ENCODE assay signal across 18 mouse cellular contexts in the genomic region with DNA sequence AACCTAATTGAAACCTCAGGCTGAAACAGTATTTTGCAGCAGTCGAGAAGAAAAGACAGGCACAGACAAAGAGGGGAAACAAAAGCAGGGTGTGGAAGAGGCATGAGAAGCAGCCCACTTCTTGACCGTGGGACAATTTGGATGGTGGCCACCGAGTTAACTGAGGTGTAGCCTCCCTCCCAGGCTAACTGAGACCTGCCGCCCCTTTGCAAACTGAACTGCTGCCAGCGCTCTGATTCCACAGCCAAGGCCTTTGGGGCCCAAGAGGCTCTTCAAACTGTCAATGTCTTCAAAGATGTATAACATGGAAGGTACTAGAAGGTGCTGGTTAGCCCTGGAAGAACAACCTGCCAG.
DNase-seq lines count a peak whose midpoint lies in the region; ATAC-seq and TF ChIP-seq lines count a peak whose summit lies in the region.
"Had no signal": no experiment of that assay in that cellular context is flagged by ENCODE, and none has a peak within 500 bp of the region (broad histone marks: within the 10 kb centered on the region; RNA-seq: fewer than 3 reads in every experiment).

No protein-coding gene starts in this region.

- peaks cover 5% of the 10 kb centered on the region; the same call in 1 of the 2 replicates for H3K4me1 ChIP-seq in neural tube, embryonic 11.5 days (ENCODE audit: control insufficient read depth, insufficient read depth, low read length)
- peaks cover 26% of the 10 kb centered on the region for H3K4me1 ChIP-seq in hindbrain, embryonic 12.5 days
- peaks cover 38% of the 10 kb centered on the region for H3K4me1 ChIP-seq in midbrain, embryonic 13.5 days (replicated peaks)
- H3K4me1 ChIP-seq in intestine, embryonic 15.5 days (replicated peaks): no peaks in the 10 kb centered on the region; the same call in 1 of the 2 replicates
- no peaks in the 10 kb centered on the region for H3K4me1 ChIP-seq in kidney, adult 2 months (ENCODE audit: control insufficient read depth, insufficient read depth, low read length)

- no peaks in the 10 kb centered on the region for H3K9me3 ChIP-seq in neural tube, embryonic 11.5 days (ENCODE audit: control insufficient read depth, low read length)
- H3K9me3 ChIP-seq in hindbrain, embryonic 12.5 days (replicated peaks): no peaks in the 10 kb centered on the region
- H3K9me3 ChIP-seq in midbrain, embryonic 13.5 days: no peaks in the 10 kb centered on the region
- no peaks in the 10 kb centered on the region for H3K9me3 ChIP-seq in intestine, embryonic 15.5 days
- H3K9me3 ChIP-seq: embryonic facial prominence, embryonic 15.5 days; limb, embryonic 12.5 days had no signal

- no peak overlapping the region for H3K4me2 ChIP-seq in neural tube, embryonic 11.5 days (ENCODE audit: low read depth)
- no peak overlapping the region for H3K4me2 ChIP-seq in hindbrain, embryonic 12.5 days (replicated peaks)
- 0 out of 2 replicates have a peak overlapping the region, but pooled peaks have one; percentile 15 for H3K4me2 ChIP-seq in midbrain, embryonic 13.5 days (replicated peaks)
- no peak overlapping the region for H3K4me2 ChIP-seq in intestine, embryonic 15.5 days (replicated peaks)
- H3K4me2 ChIP-seq: embryonic facial prominence, embryonic 15.5 days; limb, embryonic 12.5 days had no signal

- H3K27me3 ChIP-seq in neural tube, embryonic 11.5 days (ENCODE audit: control insufficient read depth, insufficient read depth, low read length): no peaks in the 10 kb centered on the region
- H3K27me3 ChIP-seq in hindbrain, embryonic 12.5 days: no peaks in the 10 kb centered on the region
- H3K27me3 ChIP-seq in midbrain, embryonic 13.5 days: no peaks in the 10 kb centered on the region
- H3K27me3 ChIP-seq in intestine, embryonic 15.5 days (replicated peaks): no peaks in the 10 kb centered on the region
- H3K27me3 ChIP-seq in kidney, adult 2 months (replicated peaks; ENCODE audit: control insufficient read depth, insufficient read depth, low read length): no peaks in the 10 kb centered on the region
- H3K27me3 ChIP-seq: embryonic facial prominence, embryonic 15.5 days; limb, embryonic 12.5 days; Patski had no signal

- no peak overlapping the region for H3K4me3 ChIP-seq in neural tube, embryonic 11.5 days (ENCODE audit: low read depth, low read length)
- H3K4me3 ChIP-seq in hindbrain, embryonic 12.5 days: no peak overlapping the region
- no peak overlapping the region for H3K4me3 ChIP-seq in midbrain, embryonic 13.5 days (replicated peaks)
- no peak overlapping the region for H3K4me3 ChIP-seq in intestine, embryonic 15.5 days (replicated peaks)
- no peak overlapping the region for H3K4me3 ChIP-seq in kidney, adult 2 months (ENCODE audit: insufficient read depth, low read depth, low read length)
- H3K4me3 ChIP-seq: embryonic facial prominence, embryonic 15.5 days; layer of hippocampus, adult 2 months; limb, embryonic 12.5 days had no signal

- no peak for DNase-seq in neural tube, embryonic 11.5 days (ENCODE audit: low spot score)
- no peak for DNase-seq in neural tube, embryonic 10.5 days (ENCODE audit: extremely low spot score, low spot score)
- no peak for DNase-seq in gastrocnemius, postnatal 36 days
- no peak for DNase-seq in natural killer cell, adult 2 months (ENCODE audit: low spot score in 2 of 2)
- DNase-seq in kidney, adult 2 months: no peak
- DNase-seq: cerebellum, adult 11 months; kidney, adult 9 months; lung, postnatal 10 days; right cerebral cortex, adult 18-20 months; thymus, postnatal 25 days had no signal

- H3K36me3 ChIP-seq in neural tube, embryonic 11.5 days (ENCODE audit: control insufficient read depth, insufficient read depth, low read length): no peaks in the 10 kb centered on the region
- H3K36me3 ChIP-seq in hindbrain, embryonic 12.5 days: no peaks in the 10 kb centered on the region
- H3K36me3 ChIP-seq in midbrain, embryonic 13.5 days: no peaks in the 10 kb centered on the region
- H3K36me3 ChIP-seq in intestine, embryonic 15.5 days: no peaks in the 10 kb centered on the region
- H3K36me3 ChIP-seq in kidney, adult 2 months (ENCODE audit: control insufficient read depth, insufficient read depth, low read length): no peaks in the 10 kb centered on the region
- H3K36me3 ChIP-seq: embryonic facial prominence, embryonic 15.5 days; limb, embryonic 12.5 days had no signal

- no peak for TF ChIP-seq POLR2A in kidney, adult 2 months (IDR thresholded peaks at IDR 0.05; ENCODE audit: low read depth, low read length)

- TF ChIP-seq CTCF in kidney, adult 2 months (conservative IDR thresholded peaks at IDR 0.05; ENCODE audit: insufficient read depth, insufficient read length, low read depth, low read length): no peak

- no peak overlapping the region for H3K9ac ChIP-seq in neural tube, embryonic 11.5 days (ENCODE audit: low read length)
- H3K9ac ChIP-seq in hindbrain, embryonic 12.5 days: no peak overlapping the region
- no peak overlapping the region for H3K9ac ChIP-seq in midbrain, embryonic 13.5 days (replicated peaks)
- no peak overlapping the region for H3K9ac ChIP-seq in intestine, embryonic 15.5 days
- H3K9ac ChIP-seq: embryonic facial prominence, embryonic 15.5 days; limb, embryonic 12.5 days; liver, embryonic 14.5 days had no signal

- ATAC-seq in neural tube, embryonic 11.5 days (ENCODE audit: insufficient read depth, low FRiP score, low TSS enrichment): no peak
- ATAC-seq in hindbrain, embryonic 12.5 days (ENCODE audit: low FRiP score): no peak; the same call in 1 of the 2 replicates
- ATAC-seq in midbrain, embryonic 13.5 days: no peak
- no peak for ATAC-seq in intestine, embryonic 15.5 days
- ATAC-seq: Patski had no signal

- intact Hi-C loops in gastrocnemius, postnatal 36 days (cut with DNase I): no loop called here

- 75% methylated on average over 5 of the region's 5 CpGs for WGBS in neural tube, embryonic 11.5 days
- WGBS in hindbrain, embryonic 12.5 days: 38% methylated on average over 5 of the region's 5 CpGs
- 11% methylated on average over 5 of the region's 5 CpGs for WGBS in midbrain, embryonic 13.5 days
- 85% methylated on average over 5 of the region's 5 CpGs for WGBS in intestine, embryonic 15.5 days
- 74% methylated on average over 5 of the region's 5 CpGs for WGBS in kidney, adult 2 months

- H3K27ac ChIP-seq in neural tube, embryonic 11.5 days (ENCODE audit: low read depth, low read length): 0 out of 2 replicates have a peak overlapping the region, but pooled peaks have one; percentile 3
- peak overlapping the region; percentile 85 for H3K27ac ChIP-seq in hindbrain, embryonic 12.5 days
- peak overlapping the region; percentile 74 for H3K27ac ChIP-seq in midbrain, embryonic 13.5 days
- H3K27ac ChIP-seq in intestine, embryonic 15.5 days: no peak overlapping the region
- H3K27ac ChIP-seq in kidney, adult 2 months (ENCODE audit: insufficient read depth, low read depth, low read length): no peak overlapping the region
- H3K27ac ChIP-seq: embryonic facial prominence, embryonic 15.5 days; layer of hippocampus, adult 2 months; limb, embryonic 12.5 days; liver, embryonic 14.5 days had no signal

Comparison
In these comparisons a context has a peak if more than half of its experiments do, and no peak if none do; other contexts are left out.
1. H3K27ac ChIP-seq: peak in neural tube, embryonic 11.5 days (single experiment), hindbrain, embryonic 12.5 days (single experiment) and midbrain, embryonic 13.5 days (single experiment); none in intestine, embryonic 15.5 days (single experiment) and kidney, adult 2 months (single experiment).